Mouse (Mus musculus) adrenal gland, postnatal 25 days (tissue): ENCODE results near the gene Gbf1. TPM values are rescaled to one million over a fixed set of nuclear protein-coding genes. Genes with fewer than 3 reads are reported as not detected.
A peak's percentile ranks its signal among the peaks of the same experiment; 100 is the strongest.

Source experiments
- DNase-seq: peaks from one replicate; pipeline ENCODE4 v3.0.0; 2021; ENCODE audit warnings: mixed read lengths
- total RNA-seq: library from RNA; stranded (reverse); gene quantifications from 2 replicates; pipeline ENCODE4 v1.2.3, GENCODE M21; 2021

Gene Gbf1
- total RNA-seq, 1 experiment from 2014 or later = 76.8 TPM

DNA sequence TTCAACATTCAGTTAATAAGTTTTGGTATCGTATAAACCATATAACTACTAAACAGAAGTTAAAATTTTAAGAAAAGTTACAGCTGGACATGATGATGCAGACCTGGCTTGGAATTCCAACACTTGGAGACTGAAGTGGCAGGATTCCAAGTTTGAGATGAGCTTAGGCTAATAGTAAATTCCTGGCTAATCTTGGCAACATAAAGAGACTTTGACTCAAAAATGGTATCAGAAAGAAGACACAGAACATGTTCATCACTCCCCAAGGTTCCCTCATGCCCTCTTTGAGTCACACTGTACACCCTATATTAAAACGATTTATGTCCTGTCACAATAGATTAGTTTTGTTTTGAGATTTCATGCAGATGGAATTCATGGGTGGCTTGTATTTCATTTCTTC is 72.6 kb downstream of the Gbf1 start:
- no peak for DNase-seq

GRCm38 (mm10) chr19:46225506-46225905 is 73.2 kb downstream of the Gbf1 start:
- DNase-seq = no peak

GRCm38 (mm10) chr19:46226295-46226694 is 74.0 kb downstream of the Gbf1 start:
- no peak for DNase-seq

DNA sequence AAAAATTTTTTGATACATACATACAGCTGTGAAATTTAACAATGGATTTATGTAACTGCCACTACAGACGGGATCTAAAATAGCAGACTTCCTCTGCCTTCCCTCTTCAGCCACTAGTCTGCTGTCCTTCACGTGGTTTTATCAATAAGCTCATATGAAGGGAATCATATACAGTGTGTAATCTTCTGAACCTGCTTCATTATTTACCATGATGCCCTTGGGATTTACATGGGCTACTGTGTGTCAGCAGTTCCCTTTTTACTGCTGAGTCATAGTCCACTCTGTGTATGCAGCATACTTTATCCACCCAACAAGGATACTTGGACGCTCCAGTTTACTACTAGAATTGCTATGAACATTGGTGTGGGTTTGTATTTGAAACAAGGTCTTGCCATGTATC is 75.0 kb downstream of the Gbf1 start:
- DNase-seq = no peak

GRCm38 (mm10) chr19:46234450-46234849 is 82.1 kb downstream of the Gbf1 start:
- no peak for DNase-seq

GRCm38 (mm10) chr19:46236658-46237057 is 84.3 kb downstream of the Gbf1 start:
- DNase-seq = no peak

GRCm38 (mm10) chr19:46240246-46240645 is 87.9 kb downstream of the Gbf1 start:
- no peak for DNase-seq

- DNase-seq = no peak
These were observed 90.1 kb downstream of the Gbf1 start for GRCm38 (mm10) chr19:46242416-46242815.

GRCm38 (mm10) chr19:46244628-46245027 is 92.3 kb downstream of the Gbf1 start:
- DNase-seq = no peak

- peak; percentile 30 for DNase-seq
These were observed 96.7 kb downstream of the Gbf1 start for GRCm38 (mm10) chr19:46248991-46249390.

- no peak for DNase-seq
These were observed 101.9 kb downstream of the Gbf1 start for GRCm38 (mm10) chr19:46254163-46254752.

DNA sequence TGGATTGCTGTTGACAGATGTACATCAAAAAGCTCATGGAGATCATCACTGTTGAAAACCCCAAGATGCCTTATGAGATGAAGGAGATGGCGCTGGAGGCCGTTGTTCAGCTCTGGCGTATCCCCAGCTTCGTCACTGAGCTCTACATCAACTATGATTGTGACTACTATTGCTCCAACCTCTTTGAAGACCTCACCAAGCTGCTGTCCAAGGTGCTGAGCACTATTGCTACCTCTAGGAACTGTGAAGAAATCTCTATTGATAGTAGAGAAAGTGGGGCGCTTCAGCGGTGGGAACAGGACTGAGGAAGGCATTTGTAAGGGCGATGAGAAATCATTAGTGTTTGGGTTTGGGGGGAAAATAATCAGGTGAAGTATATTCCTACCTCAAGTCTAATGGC is 112.5 kb downstream of the Gbf1 start:
- no peak for DNase-seq

- DNase-seq = no peak
These were observed 123.0 kb downstream of the Gbf1 start for GRCm38 (mm10) chr19:46275307-46275706.

DNA sequence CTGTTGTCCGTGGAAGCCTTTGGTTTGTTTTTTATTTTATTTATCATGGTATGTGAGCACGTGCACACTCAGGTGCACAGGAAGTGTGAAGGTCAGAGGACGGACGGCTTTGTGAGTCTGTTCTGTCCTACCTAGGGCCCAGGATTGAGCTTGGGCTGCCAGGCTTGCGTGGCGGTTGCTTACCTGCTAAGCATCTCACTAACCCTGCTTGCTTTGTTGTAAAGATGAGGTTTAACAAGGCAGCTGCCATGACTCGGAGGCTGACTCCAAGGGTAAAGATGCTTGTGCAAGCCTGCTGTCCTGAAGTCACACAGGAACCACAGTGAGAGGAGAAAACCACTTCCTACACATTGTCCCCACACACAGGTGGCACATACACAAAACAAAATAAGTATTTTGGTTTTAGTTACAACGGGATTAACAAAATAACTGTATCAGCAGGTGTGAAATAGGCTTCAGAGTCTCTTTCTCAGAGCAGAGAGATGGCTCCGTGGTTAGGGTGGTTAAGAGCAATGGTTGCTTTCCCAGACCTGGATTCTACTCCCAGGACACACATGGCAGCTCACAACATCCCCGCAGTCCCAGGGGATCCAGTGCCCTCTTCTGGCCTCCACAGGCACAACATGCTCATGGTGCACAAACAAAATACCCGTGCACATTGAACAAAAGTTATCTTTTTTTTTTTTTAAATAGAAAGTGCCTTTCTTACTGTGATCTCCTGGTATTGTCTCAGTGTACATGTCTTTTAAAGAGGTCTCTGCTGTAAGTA is 130.0 kb downstream of the Gbf1 start:
- DNase-seq = no peak

DNA sequence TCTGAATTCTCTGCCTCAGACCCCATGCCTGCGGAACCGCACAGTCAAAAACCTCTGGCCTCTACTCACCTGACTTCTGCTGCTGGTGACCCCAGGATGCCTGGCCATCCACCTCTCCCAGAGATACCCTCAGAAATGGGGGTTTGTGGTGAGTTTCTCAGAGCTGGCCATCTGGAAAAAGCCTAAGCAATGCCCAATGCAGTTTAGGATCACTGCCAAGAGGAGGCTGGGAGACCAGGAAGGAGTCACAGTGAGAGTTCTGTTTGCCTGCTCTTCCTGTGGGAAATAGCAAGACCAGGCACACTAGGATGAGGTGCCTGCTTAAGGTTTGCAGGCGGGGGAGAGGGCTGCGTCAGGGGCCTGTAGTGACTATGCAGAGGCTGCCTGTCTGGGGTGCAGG is 132.4 kb downstream of the Gbf1 start:
- DNase-seq = no peak

GRCm38 (mm10) chr19:46285631-46286030 is 133.3 kb downstream of the Gbf1 start:
- DNase-seq = no peak

GRCm38 (mm10) chr19:46286047-46286446 is 133.7 kb downstream of the Gbf1 start:
- DNase-seq = no peak

DNA sequence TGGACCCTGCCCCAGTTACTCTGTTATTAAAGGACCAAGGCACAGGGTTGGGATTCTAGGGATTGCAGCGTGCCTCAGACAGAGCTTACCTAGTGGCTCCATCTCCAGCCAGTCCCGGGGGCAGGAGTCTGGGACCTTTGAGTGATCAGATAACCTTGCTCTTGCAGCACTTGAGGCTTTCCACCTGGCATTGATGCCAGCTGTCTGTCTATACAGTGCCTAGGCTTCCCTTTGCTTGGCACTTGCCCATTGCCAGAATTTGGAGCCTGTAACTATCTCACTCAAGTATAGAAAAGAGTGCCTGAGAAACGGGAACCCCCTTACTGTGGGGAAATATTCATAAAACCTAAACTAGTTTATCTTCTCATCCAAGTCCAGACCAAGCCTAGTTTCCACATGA is 134.6 kb downstream of the Gbf1 start:
- no peak for DNase-seq

DNA sequence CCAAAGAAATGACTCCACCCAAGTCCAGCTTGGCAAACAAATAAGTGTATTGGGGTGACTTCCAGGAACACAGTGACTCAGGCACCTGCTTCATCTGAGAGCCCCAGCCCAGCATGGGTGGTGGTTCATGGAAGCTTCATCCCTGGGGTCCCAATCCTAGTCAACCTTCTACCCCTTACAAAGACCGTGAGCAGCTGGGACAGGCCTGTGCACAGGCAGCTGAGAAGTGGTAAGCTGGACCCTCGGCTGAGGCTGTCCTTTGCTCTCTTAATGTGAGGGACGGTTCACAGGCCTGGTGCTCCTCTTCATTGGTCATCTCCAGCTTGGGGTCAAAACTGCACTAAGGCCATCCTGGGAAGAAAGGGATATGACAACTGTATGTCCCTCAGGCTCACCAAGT is 135.3 kb downstream of the Gbf1 start:
- no peak for DNase-seq

DNA sequence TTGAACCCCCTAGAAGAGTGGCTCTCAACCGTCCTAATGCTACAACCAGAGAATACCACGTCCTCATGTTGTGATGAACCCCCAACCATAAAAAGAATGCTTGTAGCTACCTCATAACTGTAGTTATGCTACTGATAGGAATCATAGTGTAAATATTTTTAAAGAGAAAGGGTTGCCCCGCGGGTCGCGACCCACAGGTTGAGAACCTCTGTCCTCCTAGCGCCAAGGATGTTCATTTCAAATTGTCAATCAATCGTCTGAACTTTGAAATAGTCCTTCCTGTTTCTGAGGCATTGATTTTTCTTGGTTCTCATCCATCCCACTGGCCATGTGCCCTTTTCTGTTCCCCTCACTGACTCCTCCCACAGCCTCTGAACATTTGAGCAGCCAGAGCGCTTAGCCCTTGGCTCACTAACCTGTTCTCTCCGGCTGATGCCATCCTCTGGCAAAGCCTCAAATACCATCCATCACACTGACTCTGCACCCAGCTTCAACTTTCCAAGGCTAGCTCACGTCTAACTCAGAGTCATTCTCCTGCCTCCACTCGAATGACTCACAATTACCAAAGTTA is 138.3 kb downstream of the Gbf1 start:
- DNase-seq = no peak

DNA sequence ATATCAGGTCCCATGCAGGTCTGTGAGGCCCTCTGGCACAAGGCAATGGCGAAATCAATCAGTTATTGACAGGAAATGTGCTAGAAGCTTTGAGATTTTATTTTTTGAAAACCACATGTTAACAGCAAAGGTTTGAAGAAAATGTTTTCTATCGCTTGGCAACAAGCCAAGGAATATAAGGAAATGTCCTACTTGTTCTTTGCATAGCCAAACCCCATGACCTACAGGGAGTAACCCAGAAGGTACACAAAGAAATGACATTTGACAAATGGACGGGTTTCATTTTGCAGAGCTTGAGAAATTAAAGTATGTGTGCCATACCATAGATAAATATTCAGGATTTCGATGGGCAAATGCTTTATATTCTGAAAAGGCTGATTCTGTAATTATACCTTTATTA is 144.6 kb downstream of the Gbf1 start:
- DNase-seq = no peak

DNA sequence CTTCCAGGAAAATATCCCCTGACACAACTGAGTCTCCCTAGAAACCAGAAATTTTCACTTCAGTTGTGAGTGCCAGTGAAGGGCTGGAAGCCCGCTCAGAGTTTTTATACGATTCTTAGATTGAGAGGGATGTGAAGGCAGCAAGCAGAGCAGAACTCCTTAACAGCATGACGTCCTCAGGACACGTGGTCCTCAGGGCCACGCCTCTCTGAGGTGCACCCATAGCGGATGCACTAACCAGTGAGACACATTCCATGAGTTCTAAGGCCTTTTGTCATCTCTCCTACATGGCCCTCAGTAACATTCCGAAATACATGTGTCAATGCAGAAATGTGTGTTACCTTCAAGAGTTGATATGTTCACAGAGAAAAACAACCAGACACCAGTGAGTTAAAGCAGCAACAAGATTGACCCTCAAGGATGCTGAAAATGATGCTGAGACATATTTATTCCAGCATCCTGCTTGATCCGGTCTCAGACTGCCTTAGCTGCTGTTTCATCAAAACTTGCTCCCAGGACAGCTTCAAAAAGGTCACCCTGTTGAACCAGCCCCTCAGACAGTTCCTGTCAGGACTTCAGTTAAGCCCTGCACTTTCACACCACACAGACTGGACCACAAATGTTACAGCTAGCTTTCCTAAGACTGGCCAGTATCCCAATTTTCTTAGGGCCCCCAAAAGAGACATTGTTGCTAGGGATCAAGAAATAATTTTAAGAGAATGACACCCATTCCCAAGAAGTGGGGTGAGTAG is 148.2 kb downstream of the Gbf1 start:
- DNase-seq = no peak

DNA sequence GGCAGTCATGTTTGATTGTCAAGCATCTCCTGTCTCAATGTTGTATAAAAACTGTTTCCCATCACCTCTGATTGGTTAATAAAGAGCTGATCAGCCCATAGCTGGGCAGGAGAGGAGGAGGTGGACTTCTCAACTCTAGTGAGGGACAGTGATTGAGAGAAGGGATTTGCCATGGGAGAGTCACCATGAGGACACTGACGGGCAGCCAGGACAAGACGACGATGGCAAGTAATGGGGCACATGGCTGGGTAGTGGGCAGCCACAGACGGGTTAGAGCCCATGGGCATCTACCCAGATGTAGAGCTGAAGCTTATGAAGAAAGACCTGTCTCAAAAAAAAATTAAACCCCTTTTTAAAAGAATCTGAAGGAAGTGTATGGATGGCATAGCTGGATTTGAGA is 150.2 kb downstream of the Gbf1 start:
- no peak for DNase-seq
